Mouse (Mus musculus) left cerebral cortex, postnatal 10 days (tissue): Measurements from ENCODE around the gene Med27. TPM values are rescaled to one million over a fixed set of nuclear protein-coding genes. Genes with fewer than 3 reads are reported as not detected.

Experiments
- DNase-seq, 2 experiments: peaks; one replicate each; pipeline ENCODE4 v3.0.0; 2021 to 2022; ENCODE audit warnings: low spot score in 2 of 2, mixed read lengths in 1 of 2; ENCODE audit errors: extremely low spot score in 1 of 2
- intact Hi-C: fragments of 180-260 bp; cut with DNase I; formaldehyde crosslinking; loops from one replicate; pipeline ENCODE4 v1.15.1; 2025
- total RNA-seq, 2 experiments: library from RNA; stranded (reverse); gene quantifications; 2 replicates each; pipeline ENCODE4 v1.2.3; 2021

Med27 gene
- total RNA-seq, 2 experiments from 2014 or later: 33.5 to 37.9 TPM

DNA sequence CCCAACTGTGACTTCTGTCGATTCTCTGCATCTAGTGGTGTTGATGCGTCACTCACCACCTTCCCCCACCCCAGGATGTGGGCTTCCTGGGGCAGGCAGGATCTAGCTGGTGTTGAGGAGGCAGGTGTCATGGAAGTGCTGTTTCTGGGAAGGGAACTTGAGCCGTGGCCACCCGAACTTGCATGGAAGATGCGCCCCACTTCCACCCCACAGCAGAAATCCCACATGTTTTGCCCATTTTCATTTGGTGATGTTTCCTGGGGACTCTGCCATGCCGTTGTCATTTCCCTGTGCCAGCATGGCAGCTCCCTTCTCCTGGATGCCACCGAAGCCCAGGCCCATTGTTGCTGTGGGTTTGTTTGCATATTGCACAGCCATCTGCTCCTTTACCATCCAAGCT lies 42.3 kb downstream of the Med27 start:
- no peak for DNase-seq
- intact Hi-C loops: no loop called here

DNA sequence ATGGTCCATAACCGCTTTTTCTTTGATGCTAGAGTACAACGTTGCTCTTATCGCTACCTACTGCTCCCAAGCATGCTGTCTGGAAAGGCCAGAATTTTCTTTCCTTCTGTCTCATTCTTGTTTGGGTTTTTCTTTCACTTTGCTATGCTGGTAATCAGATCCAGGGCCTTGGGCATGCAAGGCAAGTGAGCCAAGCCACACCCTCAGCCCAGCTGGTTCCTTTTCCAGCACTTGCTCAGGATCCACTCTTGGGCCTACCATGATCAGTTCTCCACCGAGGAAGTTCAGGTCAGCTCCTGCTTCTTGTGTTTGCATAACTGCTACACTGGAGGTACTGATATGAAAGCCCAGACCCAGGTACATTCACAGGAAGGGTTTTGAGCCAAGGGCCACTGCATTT lies 44.5 kb downstream of the Med27 start:
- intact Hi-C loops: no loop called here
- DNase-seq: no peak

- DNase-seq: no peak
- intact Hi-C loops: no loop called here
Observed at GRCm38 (mm10) chr2:29391996-29392395, 45.4 kb downstream of the Med27 start.

DNA sequence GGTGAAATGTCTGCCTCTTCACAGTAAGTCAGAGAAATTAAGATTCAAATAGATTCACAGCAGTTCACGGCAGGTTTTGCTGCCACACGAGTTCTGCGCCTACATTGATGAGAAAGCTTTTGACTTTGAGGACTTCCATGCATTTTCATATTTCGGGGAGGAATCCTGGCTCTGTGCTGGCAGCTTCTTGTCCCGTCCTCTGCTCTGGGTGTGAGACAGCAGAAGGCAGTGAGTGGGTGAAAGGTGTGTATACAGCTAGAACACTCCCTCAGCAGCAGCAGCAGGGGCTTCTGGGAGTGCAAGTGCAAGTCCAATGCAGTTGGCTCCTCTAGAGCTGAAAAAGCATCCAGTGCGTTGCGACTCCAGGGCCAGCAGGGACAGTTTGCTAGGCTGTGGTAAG lies 53.6 kb downstream of the Med27 start:
- DNase-seq: no peak
- intact Hi-C loops: no loop called here

DNA sequence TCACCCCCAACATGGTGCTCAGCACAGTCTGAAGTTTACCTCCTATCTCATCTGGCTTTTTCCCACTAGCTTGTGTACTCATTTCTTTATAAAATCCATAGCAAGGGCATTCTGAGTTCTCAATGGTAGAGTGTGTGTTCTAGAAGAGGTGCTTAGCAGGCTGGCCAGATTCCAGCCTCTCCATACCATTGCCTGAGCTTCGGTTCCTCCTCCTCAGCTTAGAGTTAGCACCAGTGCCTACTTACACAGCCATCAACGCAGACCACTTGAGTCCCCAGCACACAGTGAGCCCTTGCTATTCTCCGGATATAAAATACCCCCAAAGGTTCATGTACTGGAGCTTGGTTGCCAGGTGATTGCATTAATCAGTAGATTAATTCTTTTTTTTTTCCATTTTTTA lies 54.2 kb downstream of the Med27 start:
- intact Hi-C loops: no loop called here

GRCm38 (mm10) chr2:29401868-29402267 lies 55.2 kb downstream of the Med27 start:
- intact Hi-C loops: no loop called here
- no peak for DNase-seq

More for the DNA sequence above, 54.2 kb downstream of the Med27 start:
- no peak for DNase-seq

GRCm38 (mm10) chr2:29402550-29403076 lies 56.0 kb downstream of the Med27 start:
- no peak for DNase-seq
- intact Hi-C loops: no loop called here

DNA sequence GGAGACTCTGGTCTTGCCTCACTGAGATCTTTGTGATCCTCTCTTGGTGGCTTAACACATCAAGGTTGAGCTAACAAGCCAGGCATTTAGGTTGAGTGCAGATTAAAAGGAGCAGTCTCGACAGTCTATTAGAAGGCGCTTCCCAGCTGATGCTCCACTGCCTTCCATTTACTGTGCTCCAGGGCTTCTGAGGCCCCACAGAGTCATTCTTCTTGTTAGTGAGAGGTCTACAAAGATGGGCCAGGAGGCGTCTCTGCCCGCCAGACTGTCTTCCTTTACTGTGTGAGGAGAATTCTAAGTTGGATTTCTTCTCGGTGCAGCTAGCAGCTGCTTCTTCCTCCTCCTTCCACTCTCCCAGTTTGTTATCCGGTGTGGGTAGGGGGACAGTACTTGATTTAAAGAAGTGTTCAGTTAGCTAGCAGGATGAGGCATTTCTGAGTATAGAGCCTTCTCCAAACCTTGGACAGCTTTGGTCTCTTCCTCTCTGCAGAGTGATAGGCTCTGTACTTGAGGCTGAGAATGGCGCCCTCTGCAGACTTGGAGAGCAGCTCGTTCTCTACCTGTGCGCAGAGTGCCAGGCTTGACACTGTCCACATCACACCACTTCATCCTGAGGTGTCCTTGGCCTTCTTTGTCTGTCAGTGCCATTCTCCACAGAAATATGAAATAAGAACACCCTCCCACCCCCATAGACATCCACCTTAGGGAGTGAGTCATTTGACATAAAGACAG lies 57.3 kb downstream of the Med27 start:
- DNase-seq: no peak
- intact Hi-C loops: no loop called here

GRCm38 (mm10) chr2:29404931-29405330 lies 58.3 kb downstream of the Med27 start:
- no peak for DNase-seq
- intact Hi-C loops: no loop called here

DNA sequence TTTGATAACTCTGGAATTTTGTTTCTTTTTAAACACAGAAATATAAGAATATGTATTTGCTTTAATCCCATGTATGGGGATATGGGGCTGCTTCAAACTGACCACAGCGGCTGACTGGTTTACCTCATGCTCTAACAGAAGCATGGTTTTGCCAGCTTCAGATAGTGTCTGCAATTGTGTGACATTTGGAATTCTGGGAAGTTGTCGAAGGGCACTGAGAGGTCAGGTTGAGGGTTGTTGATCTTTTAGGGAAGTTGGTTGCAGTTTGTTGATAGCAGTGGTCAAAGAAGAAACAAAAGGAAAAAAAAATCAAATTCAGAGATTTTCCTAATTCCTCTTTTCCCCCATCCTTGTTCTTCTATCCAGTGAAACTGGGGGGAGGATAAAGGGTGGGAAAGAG lies 59.2 kb downstream of the Med27 start:
- DNase-seq: no peak
- intact Hi-C loops: no loop called here

- intact Hi-C loops: no loop called here
- DNase-seq: no peak
Observed at GRCm38 (mm10) chr2:29407350-29407749, 60.7 kb downstream of the Med27 start.

DNA sequence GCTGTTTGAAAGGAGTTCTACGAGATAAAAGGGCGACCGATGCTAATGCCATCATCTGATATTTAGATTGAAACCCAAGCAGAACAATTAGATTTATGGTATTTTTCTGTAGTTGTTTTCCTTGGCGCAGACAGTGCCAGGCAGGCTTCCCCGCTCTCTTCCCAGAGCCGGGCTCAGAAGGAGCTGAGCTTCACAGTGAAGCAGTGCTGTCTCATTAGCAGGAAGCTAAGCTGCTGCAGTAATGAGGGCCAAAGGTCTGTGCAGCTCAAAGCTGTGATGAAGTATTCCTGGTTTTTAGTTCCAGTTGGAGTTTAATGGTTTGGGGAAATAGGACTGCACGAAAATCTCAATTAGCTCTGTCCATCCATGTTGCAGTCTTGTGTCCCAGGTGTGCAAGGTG lies 61.1 kb downstream of the Med27 start:
- no peak for DNase-seq
- intact Hi-C loops: no loop called here

DNA sequence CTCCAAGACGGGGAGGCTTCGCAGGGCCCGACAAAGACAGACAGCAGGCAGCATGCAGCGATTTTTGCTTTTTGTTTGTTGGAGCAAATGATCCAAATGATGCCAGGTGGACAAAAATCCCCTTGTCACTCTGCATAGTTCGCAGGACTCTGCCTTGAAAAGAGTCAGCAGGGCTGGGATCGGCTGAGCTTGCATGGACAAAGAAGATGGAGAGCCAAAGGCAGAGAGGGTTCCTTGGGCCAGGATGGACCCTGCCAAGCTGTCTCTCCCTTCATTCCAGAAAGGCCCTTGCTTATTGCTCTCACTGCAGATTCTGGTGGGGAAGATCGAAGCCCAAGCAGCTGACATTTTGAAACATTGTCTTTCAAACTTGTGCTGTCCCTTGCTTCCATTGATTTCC lies 64.3 kb downstream of the Med27 start:
- intact Hi-C loops: no loop called here
- no peak for DNase-seq

DNA sequence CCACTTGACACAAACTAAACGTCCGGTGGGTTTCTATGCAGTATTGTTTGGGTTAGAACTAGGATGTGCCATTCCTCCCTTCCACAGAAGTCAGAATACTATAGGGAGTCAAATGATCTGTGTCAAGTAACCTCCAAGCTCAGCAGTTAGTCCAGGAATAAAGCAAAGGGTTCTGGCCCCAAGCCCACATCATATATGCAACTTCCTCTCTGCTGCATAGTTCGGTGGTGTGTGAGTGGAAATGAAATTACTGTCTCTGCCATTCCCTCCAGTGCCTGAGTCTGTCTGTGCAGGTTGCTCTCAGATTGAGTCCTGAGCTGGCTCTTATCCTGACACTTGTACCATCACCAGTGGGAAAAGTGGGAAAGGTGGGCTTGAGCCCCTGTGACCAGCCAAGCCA lies 65.8 kb downstream of the Med27 start:
- no peak for DNase-seq
- intact Hi-C loops: no loop called here

GRCm38 (mm10) chr2:29413259-29413993 lies 66.8 kb downstream of the Med27 start:
- intact Hi-C loops: no loop called here
- DNase-seq: no peak

DNA sequence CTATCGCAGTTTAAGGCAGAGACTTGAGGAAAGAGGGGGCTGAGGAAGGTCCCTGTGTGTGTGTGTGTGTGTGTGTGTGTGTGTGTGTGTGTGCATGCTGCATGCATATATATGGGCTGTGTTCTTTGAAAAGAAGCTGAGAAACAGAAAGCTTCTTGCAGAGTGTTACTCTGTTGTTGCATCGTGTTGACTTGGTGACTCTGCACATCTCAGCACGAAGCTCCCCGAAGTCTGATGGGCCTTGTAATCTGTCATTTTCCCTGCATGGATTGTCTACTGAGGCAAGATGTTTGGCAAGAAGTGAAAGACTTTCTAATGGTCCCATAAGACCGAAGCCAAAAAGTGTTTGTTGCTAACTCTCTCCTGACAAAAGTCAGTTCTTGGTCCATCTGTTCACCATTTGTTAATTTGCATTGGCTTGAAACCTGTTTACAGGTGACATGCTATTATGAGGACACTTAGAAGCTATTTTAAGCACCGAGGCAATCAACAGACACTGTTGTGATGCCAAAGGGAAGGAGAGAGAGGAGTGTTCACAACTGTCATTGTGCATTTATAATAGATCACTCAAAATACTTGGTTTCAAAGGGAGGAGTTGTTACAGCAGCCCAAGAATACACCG lies 68.3 kb downstream of the Med27 start:
- DNase-seq: no peak
- intact Hi-C loops: no loop called here

GRCm38 (mm10) chr2:29418498-29418897 lies 71.9 kb downstream of the Med27 start:
- intact Hi-C loops: no loop called here
- no peak for DNase-seq

GRCm38 (mm10) chr2:29419434-29419833 lies 72.8 kb downstream of the Med27 start:
- intact Hi-C loops: no loop called here
- no peak for DNase-seq

DNA sequence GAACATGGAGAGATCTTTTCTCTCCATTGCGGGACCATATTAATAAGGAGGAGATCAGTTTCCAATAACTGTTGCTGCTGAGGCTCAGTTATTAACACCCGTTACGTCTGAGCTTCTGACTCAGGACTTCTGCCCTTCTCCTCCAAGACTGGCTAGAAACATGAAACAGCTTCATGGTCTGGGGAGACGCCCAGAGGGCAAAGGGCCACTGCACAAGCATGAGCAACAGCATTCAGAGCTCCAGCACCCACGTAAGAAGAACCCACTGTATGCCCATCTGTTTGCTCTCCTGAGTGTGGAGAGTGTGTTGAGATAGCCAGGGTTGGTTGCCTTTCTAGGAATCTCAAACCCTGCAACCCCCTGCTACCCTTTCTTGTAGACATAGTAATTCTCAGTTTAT lies 73.3 kb downstream of the Med27 start:
- intact Hi-C loops: no loop called here
- no peak for DNase-seq
